Mouse (Mus musculus) left cerebral cortex, postnatal 25 days (tissue): ENCODE results near the gene Olfr629. TPM values are rescaled to one million over a fixed set of nuclear protein-coding genes. Genes with fewer than 3 reads are reported as not detected.
"Not testable (repeated sequence)": the region's sequence is repeated elsewhere in the genome, so short reads cannot be mapped to it uniquely, and the experiment has no call there.

Experiments
- DNase-seq, 2 experiments: peaks; one replicate each; pipeline ENCODE4 v3.0.0; 2022; ENCODE audit warnings: low spot score in 2 of 2, mixed read lengths in 1 of 2
- intact Hi-C: fragments of 180-260 bp; cut with DNase I; formaldehyde crosslinking; loops from one replicate; pipeline ENCODE4 v1.15.1; 2025
- total RNA-seq, 2 experiments: library from RNA; stranded (reverse); gene quantifications; 2 replicates each; pipeline ENCODE4 v1.2.3; 2021

The Olfr629 gene
- not detected for total RNA-seq

- DNase-seq, result no peak
- intact Hi-C loops, result no loop called here
Observed at GRCm38 (mm10) chr7:103744843-103745242, at the start of gene Olfr629. Olfr629 (minus strand) TSS chr7:103744943.

- DNase-seq, result no peak
- intact Hi-C loops, result no loop called here
Observed at GRCm38 (mm10) chr7:103792669-103793388, 48.1 kb upstream of the Olfr629 start.

DNA sequence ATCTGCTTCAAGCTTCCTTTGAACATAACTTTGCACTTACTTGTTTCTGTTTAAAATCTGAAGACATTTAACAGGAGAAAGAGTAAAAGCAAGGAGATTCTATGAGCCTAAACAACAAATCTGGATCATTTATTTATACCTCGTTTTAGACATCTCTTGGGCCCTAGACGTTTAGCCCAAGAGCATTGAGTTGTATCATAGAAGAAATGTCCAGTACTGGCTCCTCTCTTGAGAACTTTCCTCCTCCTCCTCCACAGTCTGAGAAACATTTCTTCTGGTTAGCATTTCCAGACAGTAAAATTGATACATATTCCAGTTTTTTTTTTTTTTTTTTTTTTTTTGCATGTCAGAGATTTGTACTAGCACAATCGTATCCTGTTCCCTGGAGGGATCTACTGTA lies 47.0 kb upstream of the Olfr629 start, which contains the start of gene Olfr67:
TSS of gene Olfr67 (minus strand) at position 101 of the 400 bp plus-strand sequence.
- intact Hi-C loops, result no loop called here
- no peak for DNase-seq

DNA sequence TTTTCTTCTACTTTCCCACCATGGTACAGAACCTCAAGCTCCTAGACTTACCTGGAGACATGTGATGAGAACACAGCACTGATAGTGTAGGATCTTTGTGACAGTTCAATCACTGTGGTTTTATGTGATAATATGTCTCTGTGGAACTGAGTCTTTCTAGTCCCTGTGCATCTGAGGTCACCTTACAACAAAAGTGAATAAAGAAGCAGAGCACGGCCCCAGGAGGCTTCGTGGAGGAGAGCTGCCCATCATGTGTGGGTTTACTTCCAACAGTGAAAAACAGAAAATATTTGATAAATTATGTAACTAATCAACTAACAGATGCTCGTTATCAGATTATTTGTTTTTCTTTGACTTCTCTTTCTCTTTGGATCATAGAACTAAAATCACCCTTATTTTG lies 34.9 kb upstream of the Olfr629 start, which contains the start of gene Olfr68:
TSS of gene Olfr68 (minus strand) at position 101 of the 400 bp plus-strand sequence.
- intact Hi-C loops, result no loop called here
- no peak for DNase-seq

DNA sequence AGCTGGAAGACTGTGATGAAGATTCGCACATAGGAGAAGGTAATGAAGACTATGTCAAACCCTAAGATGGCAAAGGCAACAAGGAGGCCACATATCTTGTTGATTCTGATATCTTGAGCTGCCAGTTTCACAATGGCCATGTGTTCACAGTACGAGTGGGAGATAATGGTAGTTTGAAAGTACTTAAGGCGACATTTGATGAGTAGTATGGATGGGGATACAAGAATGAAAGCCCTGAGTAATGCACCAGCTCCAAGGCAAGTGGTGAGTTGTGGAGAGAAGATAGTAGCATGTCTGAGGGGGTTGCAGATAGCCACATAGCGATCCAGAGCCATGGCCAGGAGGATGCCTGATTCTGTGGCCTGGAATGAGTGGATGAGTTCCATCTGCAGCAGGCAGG lies 32.9 kb upstream of the Olfr629 start:
- DNase-seq, intact Hi-C loops: not testable (repeated sequence)

DNA sequence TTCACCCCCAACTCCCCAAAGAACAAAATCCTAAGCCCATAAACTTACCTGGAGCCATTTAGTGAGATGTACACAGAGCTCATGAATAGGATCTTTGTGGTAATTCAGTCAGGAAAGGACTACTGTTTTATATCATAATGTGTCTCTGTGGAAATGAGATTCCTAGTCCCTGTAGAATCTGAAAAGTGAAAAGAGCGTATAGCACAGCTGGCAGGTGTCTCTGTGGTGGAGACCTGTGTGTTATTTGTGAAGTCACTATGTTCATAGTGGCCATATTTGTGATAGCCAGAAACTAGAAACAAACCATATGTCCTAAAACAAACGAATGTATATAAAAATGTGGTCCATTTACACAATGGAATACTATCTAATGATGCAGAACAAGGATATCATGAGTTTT lies 26.8 kb upstream of the Olfr629 start, which contains the start of gene Olfr69:
TSS of gene Olfr69 (minus strand) at position 101 of the 400 bp plus-strand sequence.
- intact Hi-C loops, result no loop called here
- no peak for DNase-seq

GRCm38 (mm10) chr7:103767687-103768086 lies 22.9 kb upstream of the Olfr629 start:
- intact Hi-C loops, DNase-seq: not testable (repeated sequence)

DNA sequence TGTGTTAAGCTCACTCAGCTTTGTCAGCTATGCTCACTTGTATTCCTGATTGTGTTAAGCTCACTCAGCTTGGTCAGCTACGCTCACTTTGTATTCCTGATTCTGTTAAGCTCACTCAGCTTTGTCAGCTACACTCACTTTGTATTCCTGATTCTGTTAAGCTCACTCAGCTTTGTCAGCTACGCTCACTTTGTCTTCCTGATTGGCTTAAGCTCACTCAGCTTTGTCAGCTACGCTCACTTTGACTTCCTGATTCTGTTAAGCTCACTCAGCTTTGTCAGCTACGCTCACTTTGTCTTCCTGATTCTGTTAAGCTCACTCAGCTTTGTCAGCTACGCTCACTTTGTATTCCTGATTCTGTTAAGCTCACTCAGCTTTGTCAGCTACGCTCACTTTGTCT lies 17.5 kb upstream of the Olfr629 start:
- DNase-seq, intact Hi-C loops: not testable (repeated sequence)

DNA sequence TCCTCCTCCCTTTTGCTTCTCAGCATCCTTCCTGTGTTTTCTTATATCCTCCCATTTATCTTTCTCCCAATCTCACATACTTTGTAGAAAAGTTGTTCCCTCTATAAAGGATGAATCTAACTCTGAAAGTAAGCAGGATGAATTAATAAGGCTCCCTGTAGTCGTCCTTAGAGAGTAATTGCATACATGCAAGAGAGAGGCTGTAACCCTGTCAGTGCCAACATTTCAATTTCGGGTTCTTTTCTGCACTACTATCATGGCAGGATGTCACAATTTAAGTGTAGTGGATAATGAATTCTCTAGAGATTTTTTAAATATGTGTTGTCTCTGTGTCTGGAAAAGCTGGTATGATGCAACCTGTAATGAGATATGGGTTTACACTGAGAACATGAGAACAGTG lies 12.5 kb upstream of the Olfr629 start, which contains the start of gene Olfr630:
TSS of gene Olfr630 (minus strand) at position 101 of the 400 bp plus-strand sequence.
- DNase-seq, result no peak
- intact Hi-C loops, result no loop called here

- intact Hi-C loops, result no loop called here
- no peak for DNase-seq
Observed at GRCm38 (mm10) chr7:103730074-103730473, 14.7 kb downstream of the Olfr629 start, which contains the start of gene Olfr628. Olfr628 (plus strand) TSS chr7:103730374.

DNA sequence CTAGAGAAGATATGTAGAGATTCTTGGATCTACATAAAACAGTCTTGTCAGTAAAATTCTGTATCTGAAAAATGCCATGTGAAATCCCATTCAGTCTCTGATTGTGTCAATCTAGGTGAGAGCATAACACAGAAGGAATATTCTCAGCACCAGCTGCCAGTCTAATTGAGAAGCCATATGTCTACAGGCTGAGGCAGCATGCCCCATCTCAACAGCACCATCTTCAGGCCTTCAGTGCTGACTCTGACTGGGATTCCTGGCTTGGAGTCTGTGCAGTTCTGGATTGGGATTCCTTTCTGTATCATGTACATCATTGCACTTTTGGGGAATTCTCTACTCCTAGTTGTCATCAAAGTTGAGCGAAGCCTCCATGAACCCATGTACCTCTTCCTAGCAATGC lies 28.3 kb downstream of the Olfr629 start:
- intact Hi-C loops, result not testable (repeated sequence)
- peak in 1 of 2 experiments; percentile 1 for DNase-seq

- no peak for DNase-seq
- intact Hi-C loops, result no loop called here
Observed at GRCm38 (mm10) chr7:103714371-103714770, 30.4 kb downstream of the Olfr629 start, which contains the start of gene Olfr243. Olfr243 (plus strand) TSS chr7:103714671.

GRCm38 (mm10) chr7:103712024-103712423 lies 32.7 kb downstream of the Olfr629 start:
- intact Hi-C loops, result no loop called here
- no peak for DNase-seq

DNA sequence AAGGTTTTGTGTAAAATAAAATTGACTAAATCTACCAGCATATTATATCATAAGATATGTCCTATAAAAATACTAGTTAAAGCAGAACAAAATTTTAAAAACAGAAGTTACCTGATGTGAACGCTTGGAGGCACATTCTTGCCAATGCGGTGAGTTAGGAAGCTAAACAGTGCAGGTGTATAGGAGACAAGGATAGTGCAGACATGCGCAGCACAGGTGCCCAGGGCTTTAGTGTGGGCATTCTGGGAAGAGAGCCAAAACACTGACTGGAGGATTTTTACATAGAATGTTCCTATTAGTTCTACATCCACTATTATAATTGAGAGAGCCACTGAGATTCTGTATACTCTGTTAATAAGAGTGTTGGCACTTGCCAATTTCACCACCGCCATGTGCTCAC lies 45.3 kb downstream of the Olfr629 start:
- intact Hi-C loops, result no loop called here
- DNase-seq, result no peak

Other genes starting within 250 kb of the Olfr629 start
- gene Olfr609, start 246.9 kb downstream of the Olfr629 start, total RNA-seq, result not detected
- gene Olfr610, start 232.8 kb downstream of the Olfr629 start, total RNA-seq, result not detected
- gene Olfr611, start 224.1 kb downstream of the Olfr629 start, total RNA-seq, result not detected
- gene Olfr612, start 202.2 kb downstream of the Olfr629 start, total RNA-seq, result not detected
- gene Olfr613, start 196.9 kb downstream of the Olfr629 start, total RNA-seq, result not detected
- not detected for gene Olfr615, start 188.9 kb downstream of the Olfr629 start, total RNA-seq
- not detected for gene Olfr616, start 175.8 kb downstream of the Olfr629 start, total RNA-seq
- not detected for gene Olfr617, start 171.9 kb downstream of the Olfr629 start, total RNA-seq
- not detected for gene Olfr618, start 154.8 kb downstream of the Olfr629 start, total RNA-seq
- not detected for gene Olfr619, start 144.4 kb downstream of the Olfr629 start, total RNA-seq
- not detected for gene Olfr620, start 132.4 kb downstream of the Olfr629 start, total RNA-seq
- not detected for gene Olfr622, start 102.2 kb downstream of the Olfr629 start, total RNA-seq
- gene Olfr623, start 81.2 kb downstream of the Olfr629 start, total RNA-seq, result not detected
- gene Olfr624, start 73.8 kb downstream of the Olfr629 start, total RNA-seq, result under 1 TPM in 1 of 2 experiments, not detected in 1; 0.07 TPM
- not detected for gene Olfr625-ps1, start 62.2 kb downstream of the Olfr629 start, total RNA-seq
- not detected for gene Olfr243, start 30.3 kb downstream of the Olfr629 start, total RNA-seq
- gene Olfr628, start 14.6 kb downstream of the Olfr629 start, total RNA-seq, result not detected
- gene Olfr630, start 12.4 kb upstream of the Olfr629 start, total RNA-seq, result not detected
- not detected for gene Olfr69, start 26.7 kb upstream of the Olfr629 start, total RNA-seq
- not detected for gene Olfr68, start 34.8 kb upstream of the Olfr629 start, total RNA-seq
- not detected for gene Olfr67, start 46.9 kb upstream of the Olfr629 start, total RNA-seq
- 10 to 100 TPM; 78.9 to 84.4 TPM for gene Hbb-bt, start 69.1 kb upstream of the Olfr629 start, total RNA-seq
- gene Hbb-bs, start 83.2 kb upstream of the Olfr629 start, total RNA-seq, result 100 to 1,000 TPM; 511 to 567 TPM
- not detected for gene Hbb-bh2, start 95.6 kb upstream of the Olfr629 start, total RNA-seq
- gene Hbb-bh1, start 98.2 kb upstream of the Olfr629 start, total RNA-seq, result not detected
- gene Hbb-y, start 108.3 kb upstream of the Olfr629 start, total RNA-seq, result not detected
- not detected for gene Olfr66, start 141.3 kb upstream of the Olfr629 start, total RNA-seq
- not detected for gene Olfr64, start 149.5 kb upstream of the Olfr629 start, total RNA-seq
- not detected for gene Olfr65, start 158.5 kb upstream of the Olfr629 start, total RNA-seq
- gene Olfr631, start 183.9 kb upstream of the Olfr629 start, total RNA-seq, result not detected
- not detected for gene Olfr632, start 189.4 kb upstream of the Olfr629 start, total RNA-seq
- gene Olfr633, start 199.5 kb upstream of the Olfr629 start, total RNA-seq, result not detected
- gene Olfr635, start 226.2 kb upstream of the Olfr629 start, total RNA-seq, result under 1 TPM; 0.05 to 0.07 TPM